Mouse (Mus musculus): ENCODE results near the gene Scfd2. TPM values are rescaled to one million over a fixed set of nuclear protein-coding genes. Genes with fewer than 3 reads are reported as not detected.
A peak's percentile ranks its signal among the peaks of the same experiment; 100 is the strongest.

Gene Scfd2
- polyA plus RNA-seq, 1 experiment from 2014 or later, result 19.7 TPM

DNA sequence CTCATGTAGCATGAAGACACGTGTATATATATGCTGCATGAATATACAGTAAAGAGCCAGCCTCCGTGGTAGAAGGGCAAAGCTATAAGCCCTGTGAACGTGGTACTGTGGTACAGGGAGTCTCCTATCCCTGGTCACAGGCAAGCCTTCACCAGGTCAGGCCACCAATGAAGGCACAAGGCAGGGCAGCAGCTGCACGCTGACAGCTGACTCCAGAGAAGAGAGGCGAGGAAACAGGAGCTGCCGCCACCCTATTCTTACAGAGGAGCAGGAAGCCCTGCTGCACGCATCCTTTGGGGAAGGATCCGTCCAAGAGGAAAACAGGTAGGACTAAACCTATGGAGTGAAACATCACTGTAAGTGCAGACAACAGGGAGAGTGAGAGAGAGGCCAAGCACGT lies 76.5 kb downstream of the Scfd2 start:
- Histone ChIP-seq H3K36me3 (no peaks in the 10 kb centered on the region), H3K4me2 (no peak overlapping the region), H3K4me3 (replicated peaks) (no peak overlapping the region), H3K4me1 (no peaks in the 10 kb centered on the region), H3K27me3 (replicated peaks) (no peaks in the 10 kb centered on the region), H3K9me3 (no peaks in the 10 kb centered on the region), H3K27ac (no peak overlapping the region), H3K9ac (no peak overlapping the region)
- 87% methylated on average over 9 of the region's 9 CpGs for WGBS
- ATAC-seq (ENCODE audit: insufficient read depth, low FRiP score, low read depth), result no peak

- Histone ChIP-seq H3K4me3 (replicated peaks) (no peak overlapping the region), H3K4me2 (no peak overlapping the region), H3K9ac (no peak overlapping the region), H3K9me3 (no peaks in the 10 kb centered on the region), H3K36me3 (no peaks in the 10 kb centered on the region), H3K4me1 (no peaks in the 10 kb centered on the region), H3K27ac (no peak overlapping the region), H3K27me3 (replicated peaks) (no peaks in the 10 kb centered on the region)
- no peak for ATAC-seq (ENCODE audit: insufficient read depth, low FRiP score, low read depth)
- WGBS, result 37% methylated on average over 5 of the region's 5 CpGs
These were observed 80.6 kb downstream of the Scfd2 start for GRCm38 (mm10) chr5:74450977-74451376.

DNA sequence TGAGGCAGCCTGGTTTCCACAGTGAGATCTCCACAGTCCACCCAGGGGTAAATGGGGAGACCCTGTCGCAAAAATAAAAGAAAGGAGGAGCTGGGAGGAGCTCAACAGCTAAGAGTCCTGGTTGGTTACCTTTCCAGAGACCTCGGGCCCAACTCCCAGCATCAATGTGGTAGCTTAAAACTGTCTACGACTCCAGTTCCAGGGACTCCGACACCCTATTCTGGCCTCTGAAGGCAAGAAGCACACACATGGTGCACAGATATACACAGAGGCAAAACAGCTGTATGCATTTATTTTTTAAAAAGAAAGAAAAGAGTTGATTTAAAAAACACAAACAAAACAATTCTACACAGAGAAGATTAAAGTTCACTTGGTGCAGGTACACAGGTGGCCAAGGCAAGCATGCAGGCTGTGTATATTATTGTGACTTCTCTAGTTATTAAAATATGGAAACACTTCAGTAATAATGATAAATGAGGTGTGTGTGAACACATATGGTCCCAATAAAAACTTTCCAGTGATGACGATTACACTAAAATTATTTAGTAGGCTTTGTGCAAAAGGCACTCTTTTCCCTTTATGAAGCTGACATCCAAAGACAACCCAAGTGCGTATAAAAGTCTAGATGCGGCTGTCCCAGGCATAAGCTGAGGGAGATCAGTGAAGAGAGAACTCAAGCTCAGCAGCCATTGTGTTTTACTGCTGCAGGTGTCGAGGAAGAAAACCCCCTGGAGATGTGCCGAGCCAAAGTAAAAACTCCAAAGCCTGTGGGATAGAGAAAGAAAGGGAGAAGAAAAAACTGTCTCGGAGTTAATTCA lies 83.8 kb downstream of the Scfd2 start:
- Histone ChIP-seq H3K9ac (no peak overlapping the region), H3K9me3 (no peaks in the 10 kb centered on the region), H3K36me3 (no peaks in the 10 kb centered on the region), H3K27me3 (replicated peaks) (no peaks in the 10 kb centered on the region), H3K27ac (no peak overlapping the region), H3K4me1 (no peaks in the 10 kb centered on the region), H3K4me3 (replicated peaks) (no peak overlapping the region), H3K4me2 (no peak overlapping the region)
- 75% methylated on average over 10 of the region's 10 CpGs for WGBS
- ATAC-seq (ENCODE audit: insufficient read depth, low FRiP score, low read depth), result no peak

DNA sequence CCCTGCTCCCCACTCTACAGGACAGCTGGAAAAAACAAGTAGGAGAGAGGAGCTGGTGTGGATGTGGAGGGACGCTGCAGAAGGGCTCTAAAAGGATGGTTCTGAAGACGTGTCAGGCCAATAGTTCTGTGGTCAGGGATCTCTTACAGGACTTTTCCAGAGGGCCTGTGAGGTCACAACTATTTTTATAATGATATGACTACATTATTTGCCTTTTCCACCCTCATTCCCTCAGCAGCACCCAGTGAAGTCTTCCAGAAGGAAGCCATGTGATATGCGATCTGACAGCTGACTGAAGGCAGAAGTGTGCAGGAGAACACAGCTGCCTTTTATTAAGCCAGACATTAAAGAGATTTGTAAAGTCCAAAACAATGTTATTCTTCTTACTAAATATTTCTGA lies 85.7 kb downstream of the Scfd2 start:
- WGBS, result 55% methylated on average over 3 of the region's 3 CpGs
- ATAC-seq (ENCODE audit: insufficient read depth, low FRiP score, low read depth), result no peak
- Histone ChIP-seq H3K27ac (no peak overlapping the region), H3K4me2 (no peak overlapping the region), H3K27me3 (replicated peaks) (no peaks in the 10 kb centered on the region), H3K4me1 (no peaks in the 10 kb centered on the region), H3K4me3 (replicated peaks) (no peak overlapping the region), H3K9me3 (no peaks in the 10 kb centered on the region), H3K9ac (no peak overlapping the region), H3K36me3 (no peaks in the 10 kb centered on the region)

GRCm38 (mm10) chr5:74438353-74438752 lies 93.2 kb downstream of the Scfd2 start:
- Histone ChIP-seq H3K4me1 (no peaks in the 10 kb centered on the region), H3K9ac (no peak overlapping the region), H3K27me3 (replicated peaks) (no peaks in the 10 kb centered on the region), H3K36me3 (no peaks in the 10 kb centered on the region), H3K9me3 (no peaks in the 10 kb centered on the region), H3K4me2 (no peak overlapping the region), H3K27ac (no peak overlapping the region), H3K4me3 (replicated peaks) (no peak overlapping the region)
- ATAC-seq (ENCODE audit: insufficient read depth, low FRiP score, low read depth), result no peak
- 83% methylated on average over 8 of the region's 8 CpGs for WGBS

DNA sequence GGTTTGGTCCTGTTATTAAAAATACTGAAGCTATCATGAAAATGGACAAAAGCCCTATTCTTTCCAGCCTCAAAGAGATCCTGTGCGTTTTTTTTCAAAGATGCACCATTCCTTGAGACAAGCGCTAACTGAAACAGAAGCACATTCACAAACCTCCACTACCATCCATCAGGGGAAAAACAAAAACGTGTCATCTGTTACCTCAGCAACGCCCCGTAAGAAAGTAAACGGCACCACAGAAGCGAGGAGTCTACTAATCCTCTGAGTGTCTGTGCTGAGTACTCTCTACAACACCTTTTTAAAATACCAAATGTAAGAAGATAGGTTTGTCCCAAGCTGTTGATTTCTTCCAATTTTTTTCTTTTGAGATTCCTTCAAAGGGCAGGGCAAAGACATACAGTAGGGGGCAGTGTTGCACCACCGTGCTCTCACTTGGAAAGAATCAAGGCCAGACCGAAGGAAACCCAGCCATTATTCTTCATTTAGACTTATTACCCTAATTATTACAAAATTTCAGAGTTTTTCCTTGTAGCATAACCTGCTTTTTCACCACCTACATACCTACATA lies 97.9 kb downstream of the Scfd2 start:
- no peaks in the 10 kb centered on the region for H3K36me3 ChIP-seq
- no peaks in the 10 kb centered on the region for H3K4me1 ChIP-seq
- peak overlapping the region; percentile 35; the same call in 1 of the 2 replicates for H3K4me2 ChIP-seq
- H3K27me3 ChIP-seq (replicated peaks), result no peaks in the 10 kb centered on the region
- no peak overlapping the region for H3K9ac ChIP-seq
- H3K27ac ChIP-seq, result no peak overlapping the region; the same call in 1 of the 2 replicates
- H3K4me3 ChIP-seq (replicated peaks), result no peak overlapping the region
- H3K9me3 ChIP-seq, result no peaks in the 10 kb centered on the region
- 11% methylated on average over 9 of the region's 9 CpGs for WGBS
- ATAC-seq (ENCODE audit: insufficient read depth, low FRiP score, low read depth), result no peak

- no peak overlapping the region for H3K9ac ChIP-seq
- H3K27me3 ChIP-seq (replicated peaks), result no peaks in the 10 kb centered on the region
- WGBS, result 15% methylated on average over 14 of the region's 14 CpGs
- no peaks in the 10 kb centered on the region for H3K4me1 ChIP-seq
- no peak overlapping the region; the same call in 1 of the 2 replicates for H3K27ac ChIP-seq
- H3K4me3 ChIP-seq (replicated peaks), result 0 out of 2 replicates have a peak overlapping the region, but pooled peaks have one; percentile 0
- no peaks in the 10 kb centered on the region for H3K36me3 ChIP-seq
- no peaks in the 10 kb centered on the region for H3K9me3 ChIP-seq
- peak overlapping the region; percentile 42 for H3K4me2 ChIP-seq
- peak; percentile 31; the same call in 1 of the 2 replicates for ATAC-seq (ENCODE audit: insufficient read depth, low FRiP score, low read depth)
These were observed 98.5 kb downstream of the Scfd2 start for GRCm38 (mm10) chr5:74432879-74433539.

- no peak overlapping the region for H3K4me2 ChIP-seq
- no peaks in the 10 kb centered on the region for H3K4me1 ChIP-seq
- no peak overlapping the region for H3K9ac ChIP-seq
- no peaks in the 10 kb centered on the region for H3K9me3 ChIP-seq
- ATAC-seq (ENCODE audit: insufficient read depth, low FRiP score, low read depth), result no peak
- no peak overlapping the region for H3K27ac ChIP-seq
- WGBS, result 60% methylated on average over 5 of the region's 5 CpGs
- H3K4me3 ChIP-seq (replicated peaks), result no peak overlapping the region
- H3K36me3 ChIP-seq, result no peaks in the 10 kb centered on the region
- H3K27me3 ChIP-seq (replicated peaks), result no peaks in the 10 kb centered on the region
These were observed 110.9 kb downstream of the Scfd2 start for GRCm38 (mm10) chr5:74420615-74421132.

DNA sequence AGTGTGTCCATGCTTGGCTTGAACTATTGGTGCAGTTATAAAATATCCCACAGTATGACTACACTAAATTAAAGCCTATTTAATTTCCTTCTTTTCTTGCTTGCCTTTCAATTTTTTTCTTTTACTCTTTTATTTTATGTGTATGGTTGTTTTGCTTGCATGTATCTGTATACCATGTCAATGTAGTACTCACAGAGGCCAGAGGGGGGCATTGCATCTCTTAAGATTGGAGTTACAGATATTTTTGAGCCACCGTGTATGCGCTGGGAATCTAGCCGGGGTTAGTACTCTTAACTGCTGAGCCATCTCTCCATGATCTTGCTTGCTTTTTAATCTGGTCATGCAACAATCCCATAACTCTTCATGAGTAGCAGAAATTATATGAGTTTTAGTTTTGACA lies 119.0 kb downstream of the Scfd2 start:
- Histone ChIP-seq H3K4me2 (no peak overlapping the region), H3K27ac (no peak overlapping the region), H3K9me3 (no peaks in the 10 kb centered on the region), H3K36me3 (no peaks in the 10 kb centered on the region), H3K4me1 (no peaks in the 10 kb centered on the region), H3K4me3 (replicated peaks) (no peak overlapping the region), H3K27me3 (replicated peaks) (no peaks in the 10 kb centered on the region), H3K9ac (no peak overlapping the region)
- 93% methylated on average over 3 of the region's 3 CpGs for WGBS
- ATAC-seq (ENCODE audit: insufficient read depth, low FRiP score, low read depth), result no peak

DNA sequence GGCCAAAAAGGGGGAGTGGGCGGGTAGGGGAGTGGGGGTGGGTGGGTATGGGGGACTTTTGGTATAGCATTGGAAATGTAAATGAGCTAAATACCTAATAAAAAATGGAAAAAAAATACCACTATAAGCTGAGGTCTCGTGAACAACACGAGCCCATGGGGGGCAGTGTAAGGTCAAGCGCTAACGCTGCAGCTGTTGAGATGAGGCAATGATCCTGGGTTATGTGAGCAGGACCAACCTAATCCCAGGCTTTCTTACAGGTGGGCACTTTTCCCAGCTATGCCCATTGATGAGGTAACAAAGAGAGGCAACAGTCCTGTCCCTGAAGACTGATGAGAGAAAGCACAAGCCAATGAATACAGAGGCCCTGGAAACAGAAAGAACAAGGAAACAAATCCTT lies 126.7 kb downstream of the Scfd2 start:
- ATAC-seq (ENCODE audit: insufficient read depth, low FRiP score, low read depth), result no peak
- Histone ChIP-seq H3K27ac (no peak overlapping the region), H3K36me3 (no peaks in the 10 kb centered on the region), H3K9ac (no peak overlapping the region), H3K4me2 (no peak overlapping the region), H3K27me3 (replicated peaks) (no peaks in the 10 kb centered on the region), H3K4me3 (replicated peaks) (no peak overlapping the region), H3K9me3 (no peaks in the 10 kb centered on the region), H3K4me1 (no peaks in the 10 kb centered on the region)
- WGBS, result 86% methylated on average over 5 of the region's 5 CpGs

- Histone ChIP-seq H3K4me3 (replicated peaks) (no peak overlapping the region), H3K4me2 (no peak overlapping the region), H3K27me3 (replicated peaks) (no peaks in the 10 kb centered on the region), H3K4me1 (no peaks in the 10 kb centered on the region), H3K27ac (no peak overlapping the region), H3K36me3 (no peaks in the 10 kb centered on the region), H3K9me3 (no peaks in the 10 kb centered on the region), H3K9ac (no peak overlapping the region)
- WGBS, result 51% methylated on average over 5 of the region's 5 CpGs
- ATAC-seq (ENCODE audit: insufficient read depth, low FRiP score, low read depth), result no peak
These were observed 127.5 kb downstream of the Scfd2 start for GRCm38 (mm10) chr5:74404083-74404482.

DNA sequence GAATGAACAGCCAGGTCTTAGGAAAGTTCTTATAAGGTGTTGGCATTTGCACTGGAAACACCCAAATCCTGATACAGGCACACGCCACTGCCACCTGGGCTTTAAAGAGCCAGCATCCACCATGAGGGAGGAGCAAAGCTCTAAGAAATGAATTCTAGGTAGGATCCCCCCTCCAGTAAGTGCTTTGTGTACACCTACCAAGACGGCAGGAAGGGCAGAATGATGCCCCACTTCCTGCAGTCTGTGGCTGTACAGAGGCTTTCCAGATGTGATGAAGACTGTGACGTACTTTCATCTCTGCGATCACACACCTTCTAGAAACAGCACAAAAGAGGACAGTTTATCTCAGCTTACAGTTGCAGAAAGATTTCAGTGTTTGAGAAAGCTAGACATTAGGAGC lies 128.9 kb downstream of the Scfd2 start:
- H3K27ac ChIP-seq, result no peak overlapping the region
- no peak overlapping the region for H3K4me2 ChIP-seq
- H3K4me3 ChIP-seq (replicated peaks), result no peak overlapping the region
- WGBS, result 57% methylated on average over 4 of the region's 4 CpGs
- H3K9me3 ChIP-seq, result no peaks in the 10 kb centered on the region
- H3K9ac ChIP-seq, result no peak overlapping the region
- no peaks in the 10 kb centered on the region for H3K36me3 ChIP-seq
- no peak for ATAC-seq (ENCODE audit: insufficient read depth, low FRiP score, low read depth)
- no peaks in the 10 kb centered on the region for H3K27me3 ChIP-seq (replicated peaks)
- H3K4me1 ChIP-seq, result no peaks in the 10 kb centered on the region

All from stomach, embryonic 15.5 days (tissue).